Mouse (Mus musculus) neutrophil, adult 5-6 weeks (primary cell): ENCODE results near the gene Gsta2. TPM values are rescaled to one million over a fixed set of nuclear protein-coding genes. Genes with fewer than 3 reads are reported as not detected.
A peak's percentile ranks its signal among the peaks of the same experiment; 100 is the strongest.
"Not testable (repeated sequence)": the region's sequence is repeated elsewhere in the genome, so short reads cannot be mapped to it uniquely, and the experiment has no call there.

Experiments used
- ATAC-seq: fragments of 151-379, 151-347 bp; 2 replicates; pipeline ENCODE4 v1.8.0; 2017; ENCODE audit warnings: mild to moderate bottlenecking, moderate TSS enrichment; ENCODE audit not compliant: insufficient number of reproducible peaks, poor library complexity, low FRiP score, severe bottlenecking; ENCODE audit errors: extremely low read depth
- total RNA-seq: library from RNA; stranded (forward); fragments of 200-1000 nt; gene quantifications from 2 replicates; pipeline ENCODE4 v1.2.3, GENCODE M21; 2017

Gsta2 gene
- total RNA-seq, 1 experiment from 2014 or later = not detected

- ATAC-seq = 0 out of 2 replicates have a peak, but pooled peaks have one; percentile 36
Measured at GRCm38 (mm10) chr9:78340324-78340723, 15.3 kb downstream of the Gsta2 start.

DNA sequence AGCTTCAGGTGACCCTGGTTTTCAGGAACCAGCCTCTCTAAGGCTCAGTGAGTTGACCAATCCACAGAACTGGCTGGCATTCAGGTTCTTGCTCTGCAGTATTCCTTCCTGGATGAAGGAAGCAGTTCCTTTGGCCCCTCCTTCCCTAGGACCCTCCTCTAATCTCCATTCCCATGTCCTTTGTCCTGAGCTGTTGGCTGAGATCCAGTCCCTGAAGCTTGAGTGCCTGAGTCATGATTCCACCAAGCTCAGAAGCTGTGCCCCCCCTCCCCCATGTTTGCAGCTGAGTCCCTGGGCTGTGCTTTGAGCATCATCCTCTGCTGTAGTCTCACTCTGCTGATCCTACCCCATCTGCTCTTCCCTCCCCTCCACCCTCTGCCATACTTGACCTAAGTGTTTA is 18.5 kb downstream of the Gsta2 start:
- ATAC-seq = not testable (repeated sequence)

GRCm38 (mm10) chr9:78327289-78327688 is 28.3 kb downstream of the Gsta2 start, which contains the start of gene Omt2b:
Omt2b (plus strand) TSS chr9:78327589.
- not testable (repeated sequence) for ATAC-seq

DNA sequence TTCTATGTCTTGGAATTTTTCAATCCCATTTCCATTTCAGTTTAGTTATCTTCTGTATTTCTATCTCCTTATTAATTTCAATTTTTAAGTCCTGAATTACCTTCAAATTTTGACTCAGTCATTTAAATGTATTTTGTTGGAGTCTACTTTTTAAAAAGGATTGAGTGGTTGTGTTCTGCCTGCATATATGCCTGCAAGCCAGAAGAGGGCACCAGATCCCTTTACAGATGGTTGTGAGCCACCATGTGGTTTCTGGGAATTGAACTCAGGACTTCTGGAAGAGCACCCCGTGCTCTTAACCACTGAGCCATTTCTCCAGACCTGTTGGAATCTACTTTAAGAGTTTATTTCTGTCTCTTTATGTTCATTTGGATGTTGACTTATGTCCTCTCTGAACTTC is 36.1 kb downstream of the Gsta2 start:
- no peak for ATAC-seq

DNA sequence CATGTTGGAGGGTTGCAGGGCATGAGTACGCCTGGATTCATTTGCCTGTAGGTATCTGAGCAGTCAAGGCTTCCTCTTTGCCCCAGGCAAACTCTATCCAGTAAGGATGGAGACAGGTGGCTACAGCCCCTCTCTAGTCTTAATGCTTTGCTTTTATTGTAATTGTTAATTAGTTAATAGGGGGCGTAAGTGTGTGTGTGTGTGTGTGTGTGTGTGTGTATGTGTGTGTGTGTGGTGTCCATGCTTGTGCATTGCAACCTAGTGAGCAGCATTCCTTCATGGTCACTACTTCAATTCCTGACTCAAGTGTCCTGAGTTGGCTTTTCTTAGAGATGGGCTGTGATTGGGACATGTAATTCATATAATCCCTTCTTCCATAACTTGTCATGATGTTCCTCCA is 40.9 kb downstream of the Gsta2 start, which contains the start of gene Omt2a:
TSS of gene Omt2a (minus strand) at position 101 of the 400 bp plus-strand sequence.
- no peak for ATAC-seq

DNA sequence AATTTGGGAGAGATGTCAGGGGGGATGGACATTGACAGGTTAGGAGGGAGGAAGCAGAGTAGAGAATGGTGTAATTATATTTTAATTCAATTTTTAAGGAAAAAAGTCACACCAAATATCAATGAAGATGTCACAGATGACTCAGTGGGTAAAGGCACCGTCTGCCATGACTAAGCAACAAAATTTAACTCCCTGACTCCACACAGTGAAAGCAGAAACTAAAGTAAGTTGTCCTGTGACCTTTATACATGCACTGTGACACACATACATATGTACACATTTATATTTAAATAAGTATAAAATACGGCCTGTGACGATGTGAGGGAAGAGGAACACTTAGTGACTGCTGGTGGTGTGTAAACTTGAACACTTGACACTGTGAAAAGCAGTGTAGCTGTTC is 47.5 kb downstream of the Gsta2 start:
- ATAC-seq = not testable (repeated sequence)

DNA sequence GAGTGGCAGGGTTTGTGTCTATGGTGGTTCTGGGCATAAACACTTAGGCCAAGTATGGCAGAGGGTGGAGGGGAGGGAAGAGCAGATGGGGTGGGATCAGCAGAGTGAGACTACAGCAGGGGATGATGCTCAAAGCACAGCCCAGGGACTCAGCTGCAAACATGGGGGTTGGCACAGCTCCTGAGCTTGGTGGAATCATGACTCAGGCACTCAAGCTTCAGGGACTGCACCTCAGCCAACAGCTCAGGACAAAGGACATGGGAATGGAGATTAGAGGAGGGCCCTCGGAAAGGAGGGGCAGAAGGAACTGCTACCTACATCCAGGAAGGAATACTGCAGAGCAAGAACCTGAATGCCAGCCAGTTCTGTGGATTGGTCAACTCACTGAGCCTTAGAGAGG is 56.4 kb downstream of the Gsta2 start:
- ATAC-seq = not testable (repeated sequence)

DNA sequence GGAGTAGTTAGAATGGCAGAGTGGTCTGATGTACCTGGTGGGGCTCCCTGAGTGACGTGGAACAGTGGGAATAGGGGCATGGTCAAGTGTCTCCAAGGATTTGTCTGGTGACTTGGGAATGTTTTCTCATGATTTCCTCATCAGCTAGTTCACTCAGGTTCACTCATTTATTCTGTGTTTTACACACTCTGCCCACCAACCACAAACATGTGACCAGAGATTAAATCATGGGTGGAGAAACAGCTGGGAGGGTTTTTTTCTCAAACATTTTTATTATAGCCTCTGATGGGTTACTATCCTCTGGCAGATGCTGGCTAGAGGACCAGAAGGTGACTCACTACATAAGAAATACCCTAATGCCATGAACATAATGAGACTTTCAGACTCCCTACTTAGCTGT is 57.4 kb downstream of the Gsta2 start:
- ATAC-seq = no peak

- ATAC-seq = 0 out of 2 replicates have a peak, but pooled peaks have one; percentile 35
Measured at GRCm38 (mm10) chr9:78296089-78296488, 59.5 kb downstream of the Gsta2 start.

DNA sequence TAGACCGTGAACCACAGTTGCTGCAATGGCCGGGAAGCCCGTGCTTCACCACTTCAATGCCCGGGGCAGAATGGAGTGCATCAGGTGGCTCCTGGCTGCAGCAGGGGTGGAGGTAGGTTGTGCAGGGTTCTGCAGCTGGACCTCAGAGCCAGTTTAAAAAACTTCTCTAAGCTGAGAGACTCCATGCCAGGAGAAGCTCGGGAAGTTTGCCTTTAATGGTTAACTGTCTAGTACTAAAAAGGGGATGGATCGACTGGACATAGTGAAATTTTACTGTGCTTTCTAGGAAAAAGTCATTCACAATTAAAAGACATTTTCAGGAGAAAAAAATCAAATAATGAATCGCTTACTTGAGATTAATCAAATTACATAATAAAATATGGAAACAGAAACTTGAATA is 60.8 kb downstream of the Gsta2 start:
- ATAC-seq = not testable (repeated sequence)

DNA sequence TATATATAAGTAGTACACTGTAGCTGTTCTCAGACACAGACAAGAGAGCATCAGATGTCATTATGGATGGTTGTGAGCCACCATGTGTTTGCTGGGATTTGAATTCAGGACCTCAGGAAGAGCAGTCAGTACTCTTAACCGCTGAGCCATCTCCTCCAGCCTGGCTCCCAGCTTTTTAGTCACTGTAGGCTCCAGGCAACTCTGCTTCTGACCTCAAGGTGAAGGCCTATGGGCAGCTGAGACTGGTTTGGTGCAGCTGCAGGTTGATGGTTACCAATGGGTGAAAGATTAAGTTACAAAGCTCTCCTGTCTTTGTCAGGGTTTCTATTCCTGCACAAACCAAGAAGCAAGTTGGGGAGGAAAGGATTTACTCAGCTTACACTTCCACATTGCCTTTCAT is 61.9 kb downstream of the Gsta2 start:
- ATAC-seq = not testable (repeated sequence)

GRCm38 (mm10) chr9:78292462-78292861 is 63.1 kb downstream of the Gsta2 start:
- not testable (repeated sequence) for ATAC-seq

GRCm38 (mm10) chr9:78289723-78290122 is 65.9 kb downstream of the Gsta2 start, which contains the start of gene Gm10639:
Gm10639 (plus strand) TSS chr9:78289923.
- not testable (repeated sequence) for ATAC-seq

- ATAC-seq = not testable (repeated sequence)
Measured at GRCm38 (mm10) chr9:78289063-78289462, 66.5 kb downstream of the Gsta2 start.

DNA sequence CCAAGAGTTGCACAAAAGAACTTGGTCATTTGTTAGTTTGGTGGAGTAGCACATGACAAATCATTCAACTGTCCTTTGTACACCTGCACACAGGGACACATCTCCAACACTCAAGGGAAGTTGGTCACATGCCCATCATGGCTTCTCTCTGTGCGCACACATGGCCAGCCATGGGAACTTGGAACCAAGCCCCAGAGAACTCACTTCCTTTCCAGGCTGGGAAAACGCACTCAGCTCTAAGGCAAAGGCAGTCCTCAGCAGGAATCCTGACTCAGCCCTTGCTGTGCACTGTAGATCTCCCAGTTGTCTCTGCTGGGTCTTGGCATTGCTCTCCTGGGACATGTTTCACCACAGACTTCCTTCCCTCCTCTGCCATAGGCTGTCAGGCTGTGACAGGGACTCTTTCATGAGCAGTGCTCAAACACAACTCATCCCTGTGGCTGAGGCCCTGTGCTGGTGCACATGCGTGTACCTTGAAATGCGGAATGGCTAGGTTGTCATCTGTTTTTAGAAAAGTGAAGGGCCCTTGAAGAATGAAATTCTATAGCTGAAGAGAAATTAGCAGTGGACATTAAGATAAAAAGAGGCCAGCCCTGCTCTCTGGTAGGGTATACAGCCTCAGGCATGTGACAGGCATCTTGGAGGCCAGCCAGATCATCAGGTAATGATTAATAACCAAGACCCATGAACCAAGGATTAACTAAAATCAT is 73.4 kb downstream of the Gsta2 start:
- not testable (repeated sequence) for ATAC-seq

Other genes starting within 250 kb of the Gsta2 start
- gene Fbxo9, start 246.7 kb downstream of the Gsta2 start, total RNA-seq = 72.2 and 80.3 TPM in 2 replicates
- gene Ick, start 246.6 kb downstream of the Gsta2 start, total RNA-seq = 2.9 and 4.3 TPM in 2 replicates
- 3.4 and 4.2 TPM in 2 replicates for gene Gsta4, start 173.0 kb downstream of the Gsta2 start, total RNA-seq
- not detected in 2 replicates for gene Gsta1, start 125.1 kb downstream of the Gsta2 start, total RNA-seq
- gene Gm3776, start 98.7 kb downstream of the Gsta2 start, total RNA-seq = not detected in 2 replicates
- not detected in 2 replicates for gene Gm10639, start 65.9 kb downstream of the Gsta2 start, total RNA-seq
- not detected in 2 replicates for gene Omt2a, start 41.0 kb downstream of the Gsta2 start, total RNA-seq
- gene Omt2b, start 28.2 kb downstream of the Gsta2 start, total RNA-seq = not detected in 2 replicates
- not detected in 2 replicates for gene Dppa5a, start 12.4 kb upstream of the Gsta2 start, total RNA-seq
- not detected in 2 replicates for gene Ooep, start 22.9 kb upstream of the Gsta2 start, total RNA-seq
- 0.58 TPM in 1 of 2 replicates, not detected in the other for gene Ddx43, start 40.0 kb upstream of the Gsta2 start, total RNA-seq
- gene Cgas, start 87.4 kb upstream of the Gsta2 start, total RNA-seq = 2.2 TPM in 2 replicates
- gene Mto1, start 92.4 kb upstream of the Gsta2 start, total RNA-seq = 34.0 and 34.7 TPM in 2 replicates
- not detected in 2 replicates for gene Gm17324, start 93.0 kb upstream of the Gsta2 start, total RNA-seq
- 5,017 and 5,158 TPM in 2 replicates for gene Eef1a1, start 133.4 kb upstream of the Gsta2 start, total RNA-seq
- gene Slc17a5, start 232.3 kb upstream of the Gsta2 start, total RNA-seq = 7.0 and 9.0 TPM in 2 replicates